Mouse (Mus musculus) adrenal gland, postnatal 36 days (tissue): ENCODE measurements around the gene Sdsl. TPM values are rescaled to one million over a fixed set of nuclear protein-coding genes. Genes with fewer than 3 reads are reported as not detected.

ENCODE experiments used
- DNase-seq, 2 experiments: peaks; one replicate each; pipeline ENCODE4 v3.0.0; 2021; ENCODE audit warnings: mixed read lengths in 1 of 2
- total RNA-seq, 2 experiments: library from RNA; stranded (reverse); gene quantifications; 2 replicates each; pipeline ENCODE4 v1.2.3; 2021

Gene Sdsl
- total RNA-seq, 2 experiments from 2014 or later, result 82.6 to 82.9 TPM

DNA sequence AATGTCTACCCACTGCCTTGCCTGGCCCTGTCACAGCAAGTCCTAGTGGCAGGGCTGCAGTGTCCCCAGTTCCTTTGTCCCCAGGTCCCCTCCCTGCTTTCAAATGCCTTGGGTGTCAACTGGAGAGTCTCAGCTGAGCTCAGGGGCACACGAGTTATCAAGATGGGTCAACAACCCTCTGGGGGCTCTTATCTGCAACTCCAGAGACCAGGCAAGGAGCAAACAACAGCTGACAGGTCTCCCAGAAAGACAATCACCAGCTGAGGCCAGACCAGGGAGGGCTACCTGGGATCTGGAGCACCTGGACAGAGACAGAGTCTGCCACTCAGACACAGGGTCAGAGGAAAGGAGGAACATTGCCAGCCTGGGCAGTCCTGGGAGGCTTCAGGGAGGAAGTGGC, 16.4 kb downstream of the Sdsl start:
- DNase-seq, result no peak

DNA sequence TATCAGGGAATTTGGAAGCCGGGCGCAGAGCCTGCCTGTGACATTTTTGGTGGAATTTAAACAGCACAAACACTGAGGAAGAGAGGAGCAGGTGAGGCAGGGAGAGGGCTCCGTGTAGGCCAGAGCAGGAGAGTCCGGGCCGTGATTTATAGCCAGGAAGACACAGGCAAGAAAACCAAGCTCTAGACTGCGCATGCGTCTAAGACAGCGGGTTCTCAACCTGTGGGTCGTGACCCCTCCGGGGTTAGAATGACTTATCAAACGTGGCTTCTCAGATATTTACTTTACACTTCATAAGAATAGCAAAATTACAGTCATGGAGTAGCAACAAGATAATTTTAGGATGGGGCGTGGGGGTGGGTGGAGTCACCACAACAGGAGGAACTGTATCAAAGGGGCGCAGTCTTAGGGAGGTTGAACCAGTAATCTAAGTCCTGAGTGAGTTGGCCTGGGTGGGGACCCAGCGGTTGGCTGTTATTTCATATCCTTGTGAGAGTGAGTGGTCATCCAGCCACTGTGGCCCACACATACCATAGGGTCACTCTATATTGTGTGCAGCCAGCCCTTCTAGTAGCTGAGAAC, 17.8 kb downstream of the Sdsl start:
- DNase-seq, result no peak

DNA sequence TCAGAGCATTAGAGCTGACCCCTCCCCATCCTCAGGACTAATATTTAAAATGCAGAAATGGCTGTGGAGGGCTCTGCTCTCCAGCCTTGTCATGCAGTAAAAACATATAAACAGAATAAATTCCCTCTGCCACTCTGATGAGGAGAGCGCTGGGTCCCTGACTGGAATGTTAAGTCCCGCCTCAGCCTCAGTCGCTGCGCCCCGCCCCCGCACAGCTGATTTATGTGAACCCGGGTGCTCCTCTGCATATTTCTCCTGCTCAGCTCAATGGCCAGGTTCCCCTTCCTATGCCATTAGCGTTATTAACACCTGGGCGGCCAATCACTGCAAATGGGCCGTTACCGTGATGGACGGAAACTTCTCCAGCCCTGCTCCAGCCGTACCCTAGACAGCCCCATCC, 25.3 kb downstream of the Sdsl start:
- DNase-seq, result no peak

DNA sequence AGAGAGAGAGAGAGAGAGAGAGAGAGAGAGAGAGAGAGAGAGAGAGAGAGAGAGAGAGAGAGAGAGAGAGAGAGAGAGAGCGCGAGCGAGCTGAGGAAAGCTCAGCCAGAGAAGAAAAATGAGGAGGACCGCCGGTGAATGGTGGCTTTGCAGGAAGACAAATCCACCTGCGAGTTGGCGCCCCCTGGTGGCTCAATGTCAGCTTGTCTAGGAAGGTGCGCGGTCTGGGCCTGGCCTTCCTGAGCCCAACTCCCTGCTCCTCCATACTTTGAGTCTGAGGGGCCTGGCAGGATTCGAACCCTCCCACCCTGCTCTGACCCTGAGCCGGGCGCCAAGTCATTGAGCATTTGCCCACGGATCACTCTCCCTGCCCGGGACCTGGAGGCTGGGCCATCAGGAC, 31.9 kb downstream of the Sdsl start:
- peak; percentile 94 to 95 for DNase-seq

DNA sequence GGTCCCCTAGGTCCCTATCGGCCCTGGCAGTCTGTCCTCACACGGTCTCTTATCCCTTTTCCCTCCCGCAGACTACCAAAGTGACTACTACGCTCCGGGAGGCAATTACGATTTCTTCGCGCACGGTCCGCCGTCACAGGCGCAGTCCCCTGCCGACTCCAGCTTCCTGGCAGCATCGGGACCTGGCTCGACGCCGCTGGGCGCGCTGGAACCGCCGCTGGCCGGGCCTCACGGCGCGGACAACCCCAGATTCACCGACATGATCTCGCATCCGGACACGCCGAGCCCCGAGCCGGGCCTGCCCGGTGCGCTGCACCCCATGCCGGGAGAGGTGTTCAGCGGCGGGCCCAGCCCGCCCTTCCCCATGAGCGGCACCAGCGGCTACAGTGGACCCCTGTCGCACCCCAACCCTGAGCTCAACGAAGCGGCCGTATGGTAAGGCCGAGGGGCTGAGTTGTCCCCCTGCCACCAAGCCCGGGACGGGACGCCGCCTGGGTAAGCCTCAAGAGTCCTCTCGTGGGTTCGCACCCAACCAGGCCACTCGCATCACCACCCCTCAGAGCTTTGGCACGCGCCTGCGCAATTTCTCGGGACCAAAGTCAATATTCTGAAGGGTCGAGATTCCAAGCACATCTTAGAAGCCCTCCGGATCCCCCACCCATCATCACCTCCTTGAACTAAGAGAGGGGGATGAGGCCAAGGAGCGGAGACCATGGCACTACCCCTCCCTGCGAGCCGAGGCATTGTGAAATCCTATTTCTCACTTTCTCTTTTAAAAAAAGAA, 32.5 kb downstream of the Sdsl start:
- peak; percentile 35 to 46 for DNase-seq

DNA sequence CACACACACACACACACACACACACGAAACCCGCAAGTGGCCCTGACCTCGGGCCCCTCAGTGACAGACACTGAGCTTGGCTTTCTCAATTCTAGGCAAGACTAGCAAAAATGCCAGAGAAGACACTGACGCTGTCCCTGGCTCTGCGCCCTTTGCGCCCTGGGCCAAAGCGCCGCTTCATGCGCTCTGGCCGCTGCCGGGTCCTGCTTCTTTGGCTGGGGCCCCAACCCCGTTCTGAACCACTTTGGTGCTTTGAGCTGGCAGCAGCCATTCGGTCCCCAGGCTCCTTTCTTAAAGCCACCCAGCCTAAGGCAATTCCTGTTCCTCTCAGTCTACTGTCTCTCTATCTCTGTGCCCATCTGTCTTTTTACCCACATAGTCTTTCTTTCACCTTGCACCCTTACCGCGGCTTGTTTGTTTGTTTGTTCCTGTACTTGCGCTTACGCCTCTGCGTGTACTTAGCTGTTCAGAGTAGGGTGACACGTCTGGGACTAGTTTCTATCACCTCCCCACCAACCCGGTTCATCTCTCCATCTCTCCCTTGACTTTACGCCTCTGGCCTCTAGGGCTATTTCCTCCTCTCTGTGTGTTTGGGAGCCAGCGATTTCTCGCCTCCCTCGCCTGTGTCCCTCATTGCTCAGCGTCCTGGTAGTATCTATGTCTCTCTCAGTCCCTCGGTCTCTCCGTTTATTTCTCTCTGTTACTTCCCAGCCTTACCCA, 33.5 kb downstream of the Sdsl start:
- peak in 1 of 2 experiments; percentile 45 for DNase-seq

DNA sequence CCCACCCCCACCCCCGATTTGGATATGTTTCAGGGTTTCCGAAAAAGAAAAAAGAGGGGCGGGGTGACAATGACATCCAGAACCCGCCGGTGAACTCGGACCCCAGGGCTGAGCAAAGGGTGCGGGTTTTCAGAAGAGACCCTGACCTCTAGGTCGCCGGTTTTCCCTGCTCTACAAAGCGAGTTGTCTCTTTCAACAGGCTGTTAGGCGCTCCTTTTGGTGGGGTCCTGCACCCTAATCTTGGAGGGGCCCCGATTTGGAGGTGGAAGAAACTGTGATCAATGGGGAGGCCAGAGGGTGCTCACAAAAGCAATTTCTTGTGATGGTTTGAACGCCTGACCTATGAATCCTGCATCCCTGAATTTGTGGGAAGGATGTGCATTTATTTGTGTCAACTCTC, 34.1 kb downstream of the Sdsl start:
- no peak for DNase-seq

DNA sequence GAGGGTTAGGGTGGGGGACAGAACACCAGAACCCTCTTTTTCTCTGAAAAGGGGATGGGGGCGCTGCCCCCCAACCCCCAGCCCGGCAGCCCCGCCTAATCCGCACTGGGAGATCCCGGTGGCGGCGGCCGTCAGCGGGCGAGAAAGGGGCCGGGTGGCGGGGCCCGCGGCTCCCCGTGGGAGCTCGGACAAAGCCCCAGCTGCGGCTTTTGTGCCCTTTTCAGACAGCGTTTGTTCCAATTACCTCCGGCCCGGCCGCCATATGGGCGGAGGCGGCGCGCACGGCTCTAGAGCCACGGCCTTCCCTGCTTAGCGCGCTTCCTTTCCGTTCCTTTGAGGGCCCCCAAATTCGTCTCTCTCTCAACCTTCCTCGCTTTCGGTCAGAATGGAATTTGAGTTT, 34.6 kb downstream of the Sdsl start:
- no peak for DNase-seq

DNA sequence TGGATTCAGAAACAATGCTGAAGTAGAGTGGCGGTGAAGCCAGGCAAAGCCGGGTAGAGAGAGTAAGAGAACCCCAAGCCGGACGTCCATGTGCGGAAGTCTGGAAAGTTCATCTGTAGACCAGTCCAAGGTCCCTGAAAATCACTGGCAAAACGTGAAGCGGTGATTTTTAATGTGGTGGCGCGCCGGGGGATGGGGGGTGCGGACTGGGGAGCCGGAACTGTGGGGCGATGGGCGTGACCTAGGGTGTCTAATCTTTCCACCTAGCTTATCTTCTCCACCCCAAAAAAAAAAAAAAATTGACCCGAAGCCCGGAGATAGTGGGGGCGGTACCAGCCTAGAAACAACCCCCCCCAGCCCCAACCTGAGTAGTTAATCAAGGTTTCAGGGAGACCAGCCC, 35.1 kb downstream of the Sdsl start:
- DNase-seq, result no peak

DNA sequence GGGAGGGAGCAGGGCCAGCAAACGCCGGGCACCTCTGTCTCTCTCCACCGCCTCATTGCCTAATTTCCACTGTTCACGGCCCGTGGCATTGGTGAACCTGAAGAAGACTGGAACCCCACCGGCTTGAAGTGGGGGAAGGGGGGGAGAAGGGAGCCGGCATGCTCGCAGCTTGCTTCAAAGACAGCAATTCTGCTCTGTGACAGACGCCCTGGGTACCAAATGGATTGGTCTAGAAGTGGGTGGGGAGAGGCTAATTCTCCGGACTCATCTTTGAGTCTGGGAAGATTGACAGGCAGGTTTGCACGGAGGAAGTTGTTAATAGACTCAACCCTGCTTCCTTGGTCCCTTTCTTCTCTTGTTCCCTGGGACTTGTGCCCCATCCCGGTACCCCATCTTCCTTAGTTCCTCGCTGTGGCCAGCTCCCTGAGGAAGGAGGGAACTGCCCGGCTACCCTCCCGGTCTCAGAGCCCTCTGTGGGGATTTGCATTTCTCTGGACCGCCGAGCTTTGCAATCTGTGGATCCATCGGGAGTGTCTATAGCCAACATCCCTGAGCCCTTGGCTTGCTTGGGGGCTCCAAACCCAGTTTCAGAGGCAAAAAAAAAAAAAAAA, 35.6 kb downstream of the Sdsl start:
- DNase-seq, result no peak

DNA sequence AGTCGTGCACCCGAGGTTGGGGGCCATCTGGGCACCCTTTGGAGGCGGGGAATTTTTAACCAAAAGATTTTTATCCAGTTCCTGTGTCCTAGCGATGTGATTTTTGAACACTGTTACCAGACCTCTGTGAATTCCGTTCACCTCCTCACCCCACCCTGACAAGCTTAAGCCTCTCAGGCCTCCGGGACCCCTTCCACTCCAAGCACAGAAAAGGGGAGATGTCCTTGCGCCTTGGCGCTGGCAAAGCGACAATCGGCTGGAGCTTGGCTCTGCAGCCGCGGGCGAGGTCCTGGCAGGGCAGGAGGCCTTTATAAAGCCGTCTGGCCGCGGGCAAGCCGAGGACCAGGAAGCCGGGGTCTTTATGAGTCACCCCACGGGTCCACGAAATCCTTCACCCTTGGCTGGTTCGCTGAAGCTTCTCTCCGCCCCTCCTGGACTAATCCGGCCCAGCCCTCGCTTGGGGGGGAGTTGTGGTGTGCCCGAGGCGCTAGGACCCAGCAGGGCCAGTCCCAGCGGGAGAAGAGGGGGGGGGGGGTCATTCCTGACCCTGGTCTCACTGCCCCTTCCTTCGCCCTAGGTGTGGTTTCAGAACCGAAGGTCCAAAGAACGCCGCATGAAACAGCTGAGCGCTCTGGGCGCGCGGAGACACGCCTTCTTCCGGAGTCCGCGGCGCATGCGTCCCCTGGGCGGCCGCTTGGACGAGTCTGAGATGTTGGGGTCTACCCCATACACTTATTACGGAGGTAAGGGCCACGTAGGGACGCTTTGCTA, 36.7 kb downstream of the Sdsl start:
- peak; percentile 27 to 41 for DNase-seq

DNA sequence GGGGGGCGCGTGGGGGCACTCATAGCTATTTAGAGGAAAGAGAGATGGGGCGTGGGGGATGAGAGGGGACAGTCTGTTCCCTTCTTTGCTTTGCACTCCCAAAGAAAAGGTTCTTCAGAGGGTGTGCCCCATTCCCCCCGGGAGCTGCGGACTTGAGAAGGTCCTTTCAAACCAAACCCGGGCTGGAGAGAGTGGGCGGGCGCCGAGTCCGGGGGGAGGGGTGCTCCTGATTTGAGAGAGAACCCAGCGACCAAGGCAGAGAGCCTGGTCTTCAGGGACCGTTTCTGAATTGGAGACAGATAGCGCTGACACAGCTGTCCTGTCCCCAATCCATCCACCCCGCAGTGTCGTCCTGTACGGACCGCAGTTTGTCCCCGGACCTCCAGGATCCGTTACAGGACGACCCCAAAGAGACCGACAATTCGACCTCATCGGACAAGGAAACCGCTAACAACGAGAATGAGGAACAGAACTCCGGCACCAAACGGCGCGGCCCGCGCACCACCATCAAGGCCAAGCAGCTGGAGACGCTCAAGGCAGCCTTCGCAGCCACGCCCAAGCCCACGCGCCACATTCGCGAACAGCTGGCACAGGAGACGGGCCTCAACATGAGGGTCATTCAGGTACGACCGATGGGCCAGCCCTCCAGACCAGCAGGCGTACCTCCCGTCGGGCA, 37.5 kb downstream of the Sdsl start:
- DNase-seq, result no peak

DNA sequence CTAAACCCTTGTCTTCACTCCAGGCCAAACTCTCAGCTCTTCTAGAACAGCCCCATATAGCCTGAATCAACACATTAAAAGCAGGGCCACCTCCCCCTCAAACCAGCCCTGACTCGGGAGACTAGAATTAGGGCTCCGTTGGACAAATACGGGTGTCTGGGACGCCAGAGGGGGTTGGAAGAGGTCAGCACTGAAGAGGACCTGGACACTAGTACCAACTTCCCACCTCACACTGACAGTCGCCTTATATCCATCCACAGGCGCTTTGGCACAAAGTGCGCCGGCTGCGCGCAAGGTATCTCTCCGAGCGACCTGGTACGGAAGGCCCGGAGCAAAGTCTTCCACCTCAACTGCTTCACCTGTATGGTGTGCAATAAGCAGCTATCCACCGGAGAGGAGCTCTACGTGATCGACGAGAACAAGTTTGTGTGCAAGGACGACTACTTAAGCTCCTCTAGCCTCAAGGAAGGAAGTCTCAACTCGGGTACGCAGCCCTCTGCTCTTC, 38.3 kb downstream of the Sdsl start:
- DNase-seq, result no peak

DNA sequence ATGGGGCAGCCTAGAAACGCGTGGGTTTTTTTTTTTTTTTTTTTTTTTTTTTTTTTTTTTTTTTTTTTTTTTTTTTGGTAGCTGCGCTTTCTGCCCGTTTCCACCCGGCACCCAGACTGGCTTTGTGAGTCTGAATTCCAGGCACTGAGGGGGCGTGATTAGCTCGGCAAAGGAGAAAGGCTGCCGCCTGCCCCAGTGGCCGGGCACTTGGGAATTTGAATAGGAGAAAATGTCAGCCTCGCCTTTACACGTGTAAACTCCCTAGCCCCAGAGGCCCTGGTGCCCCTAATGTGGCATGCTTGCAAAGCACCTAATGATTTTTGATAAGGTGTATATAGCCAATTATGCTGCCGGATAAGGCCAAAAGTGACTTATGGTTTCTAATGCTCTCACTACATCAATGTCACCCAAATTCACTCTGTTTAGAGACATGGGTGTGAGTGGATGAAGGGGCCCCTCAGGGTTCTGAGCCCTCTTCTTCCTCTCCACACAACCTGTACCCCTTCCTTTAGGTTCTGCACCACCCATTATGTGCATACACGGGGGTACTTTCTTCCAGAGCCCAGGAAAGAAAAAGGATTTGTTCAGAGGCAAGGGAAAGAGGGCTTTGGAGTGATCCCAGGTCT, 39.4 kb downstream of the Sdsl start:
- no peak for DNase-seq

DNA sequence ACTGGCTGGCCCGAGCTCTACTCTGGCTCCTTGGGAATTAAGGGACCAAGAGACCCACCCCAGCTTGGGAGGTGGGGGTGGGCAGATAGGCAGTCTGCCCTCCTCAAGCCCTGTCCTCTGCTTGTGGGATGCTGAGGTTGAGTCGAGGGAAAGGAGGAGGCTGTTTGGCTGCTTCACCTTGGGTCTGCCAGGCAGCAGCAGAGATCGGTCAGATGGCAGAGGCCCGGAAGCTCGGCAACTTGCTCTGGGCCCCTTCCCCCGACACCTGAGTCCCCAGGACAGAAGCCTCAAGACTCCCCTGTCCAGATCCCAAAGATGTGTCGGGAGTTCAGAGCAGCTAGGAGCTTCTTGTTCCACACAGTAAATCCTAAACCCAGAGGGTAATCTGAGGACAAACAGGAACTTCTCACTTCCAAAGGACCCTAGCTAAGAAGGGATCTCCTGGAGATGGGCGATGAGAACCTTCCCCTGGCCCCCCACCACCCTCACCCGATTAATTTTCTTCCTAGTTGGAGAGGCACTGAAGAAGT, 40.1 kb downstream of the Sdsl start:
- no peak for DNase-seq

DNA sequence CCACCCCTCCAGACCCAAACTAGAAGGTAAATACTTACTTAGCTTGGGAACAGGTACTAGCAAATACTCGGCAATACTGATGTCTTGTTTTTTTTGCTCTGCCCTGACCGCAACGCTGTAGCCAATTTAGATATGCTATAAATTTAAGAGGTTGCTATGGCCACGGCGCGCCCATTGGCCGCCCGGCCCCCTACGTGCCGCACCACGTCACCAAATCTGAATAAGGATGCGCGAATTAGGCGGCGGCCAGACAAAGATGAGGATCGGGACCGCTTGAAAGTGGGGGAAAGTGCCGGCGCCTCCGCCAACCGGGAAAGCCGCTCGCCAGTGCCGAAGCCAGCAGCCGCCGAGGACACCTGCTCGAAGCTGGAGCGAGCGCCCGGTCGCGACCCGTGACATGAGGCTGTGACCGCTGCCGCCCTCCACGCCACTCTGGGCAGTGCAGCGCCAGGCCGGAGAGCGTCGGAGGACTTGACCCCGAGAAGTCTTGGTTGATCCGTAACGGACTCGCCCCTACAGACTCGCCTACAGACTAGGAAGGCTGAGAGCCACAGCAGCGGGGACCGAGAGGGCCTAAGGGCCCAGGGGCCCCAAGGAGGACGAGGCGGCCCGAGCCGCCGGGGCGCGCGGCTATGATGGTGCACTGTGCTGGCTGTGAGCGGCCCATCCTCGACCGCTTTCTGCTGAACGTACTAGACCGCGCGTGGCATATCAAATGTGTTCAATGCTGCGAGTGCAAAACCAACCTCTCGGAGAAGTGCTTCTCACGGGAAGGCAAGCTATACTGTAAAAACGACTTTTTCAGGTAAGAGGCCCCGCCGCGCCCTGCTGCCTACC, 40.7 kb downstream of the Sdsl start, which contains the start of gene Lhx5:
Gene Lhx5 (plus strand): TSS at position 51 of the 837 bp plus-strand sequence.
- DNase-seq, result no peak

DNA sequence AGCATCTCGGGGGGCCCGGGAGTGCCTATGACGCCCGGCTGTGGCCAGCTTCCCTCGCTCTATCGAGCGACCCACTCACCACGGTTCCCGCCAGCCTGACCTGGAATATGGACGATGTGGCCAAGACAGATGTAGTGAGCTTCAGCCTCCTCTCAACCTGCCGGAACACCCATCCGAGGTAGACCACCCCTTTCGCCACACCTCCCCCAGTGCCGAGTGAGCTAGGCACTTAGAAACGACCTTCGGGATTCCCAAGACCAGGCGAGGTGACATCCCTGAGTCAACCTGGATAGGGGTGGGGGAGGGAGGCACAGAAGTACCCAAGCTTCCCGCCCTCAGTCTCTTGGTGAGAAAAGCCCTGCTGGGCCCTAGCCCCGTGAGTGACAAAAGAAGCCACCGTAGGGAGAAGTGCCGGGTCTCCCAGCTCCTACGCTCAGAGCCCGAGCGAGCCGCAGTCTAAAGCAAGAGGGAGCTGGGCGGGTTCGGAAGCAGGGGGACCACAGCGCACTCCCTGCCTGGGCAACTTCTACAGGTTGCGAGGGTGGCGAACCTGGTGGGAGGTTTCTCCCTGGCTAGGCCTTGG, 41.5 kb downstream of the Sdsl start:
- no peak for DNase-seq

DNA sequence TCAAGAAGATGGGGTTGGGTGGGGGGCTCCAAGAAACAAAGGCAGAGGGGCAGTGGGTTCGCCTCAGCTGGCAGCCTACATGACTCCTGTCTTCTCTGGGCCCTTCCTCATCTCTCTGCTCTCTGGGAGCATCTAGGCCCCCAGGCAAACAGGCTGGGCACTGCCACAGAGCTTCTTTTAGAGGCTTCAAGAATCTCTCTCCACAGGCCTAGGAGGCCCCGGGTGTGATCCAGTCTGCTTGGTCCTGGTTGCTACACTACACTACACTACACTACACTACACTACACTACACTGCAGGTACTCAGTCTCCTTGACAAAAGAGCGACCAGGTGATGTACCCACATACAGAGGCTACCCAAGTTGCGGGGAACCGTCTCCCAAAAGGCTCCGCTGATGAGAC, 42.9 kb downstream of the Sdsl start:
- DNase-seq, result no peak

DNA sequence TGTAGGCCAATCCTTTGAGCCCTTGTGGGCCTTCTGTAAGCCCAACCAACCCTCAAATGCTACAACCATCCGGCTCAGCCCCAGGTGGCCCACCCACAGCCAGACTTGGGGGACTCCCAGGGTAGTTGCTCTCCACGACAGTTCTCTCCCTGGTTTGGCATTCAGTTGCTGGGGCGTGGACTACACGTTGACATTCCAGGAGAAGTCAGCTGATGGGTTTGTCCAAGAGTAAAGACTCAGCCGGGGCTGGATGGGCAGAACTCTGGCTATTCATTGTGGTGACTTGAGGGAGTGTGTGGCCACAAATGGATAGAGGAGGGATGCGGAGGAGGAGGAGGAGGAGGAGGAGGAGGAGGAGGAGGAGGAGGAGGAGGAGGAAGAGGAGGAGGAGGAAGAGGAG, 43.6 kb downstream of the Sdsl start:
- DNase-seq, result no peak
